Mouse (Mus musculus) spleen, postnatal 14 days (tissue): ENCODE data around the gene Utp11.

Experiments used
- DNase-seq, 2 experiments: peaks; one replicate each; pipeline ENCODE4 v3.0.0; 2021 to 2022; ENCODE audit warnings: low spot score in 2 of 2

Utp11 gene

GRCm38 (mm10) chr4:124632856-124633255 is 60.5 kb downstream of the Utp11 start:
- DNase-seq: no peak

- no peak for DNase-seq
Measured at GRCm38 (mm10) chr4:124631456-124631855, 61.9 kb downstream of the Utp11 start.
